Mouse (Mus musculus) midbrain, embryonic 11.5 days (tissue): ENCODE results near the gene Rab24. TPM values are rescaled to one million over a fixed set of nuclear protein-coding genes. Genes with fewer than 3 reads are reported as not detected.

Experiments used
- ATAC-seq: fragments of 200-750 bp; cut with Nextera tagmentation; 2 replicates; pipeline ENCODE4 v1.8.0; 2017; ENCODE audit warnings: moderate TSS enrichment, moderate library complexity; ENCODE audit not compliant: low FRiP score
- DNase-seq: peaks from one replicate; pipeline ENCODE4 v3.0.0; 2015; ENCODE audit warnings: low spot score; ENCODE audit errors: missing footprints
- H3K27ac ChIP-seq: fragments of 300-500 bp; sonication (generic); 2 replicates; pipeline ENCODE4 v1.5.1; 2014; ENCODE audit warnings: low read depth, low read length
- H3K27me3 ChIP-seq: fragments of 300-500 bp; sonication (generic); 2 replicates; pipeline ENCODE4 v1.6.1; 2014; ENCODE audit warnings: mild to moderate bottlenecking, low read length, moderate library complexity, mixed read lengths; ENCODE audit not compliant: control insufficient read depth, insufficient read depth
- H3K36me3 ChIP-seq: fragments of 300-500 bp; sonication (generic); 2 replicates; pipeline ENCODE4 v1.6.1; 2014; ENCODE audit warnings: mild to moderate bottlenecking, low read length, moderate library complexity, mixed read lengths; ENCODE audit not compliant: control insufficient read depth, insufficient read depth
- H3K4me1 ChIP-seq: fragments of 300-500 bp; sonication (generic); 2 replicates; pipeline ENCODE4 v1.6.1; 2014; ENCODE audit warnings: low read length; ENCODE audit not compliant: control insufficient read depth, insufficient read depth
- H3K4me2 ChIP-seq: fragments of 300-500 bp; sonication (generic); 2 replicates; pipeline ENCODE4 v1.6.1; 2014; ENCODE audit warnings: mild to moderate bottlenecking, moderate library complexity
- H3K4me3 ChIP-seq: fragments of 300-500 bp; sonication (generic); 2 replicates; pipeline ENCODE4 v1.5.1; 2014; ENCODE audit warnings: low read depth, low read length
- H3K9ac ChIP-seq: fragments of 300-500 bp; sonication (generic); 2 replicates; pipeline ENCODE4 v1.6.1; 2014; ENCODE audit warnings: low read length
- H3K9me3 ChIP-seq: fragments of 300-500 bp; sonication (generic); 2 replicates; pipeline ENCODE4 v1.6.1; 2016; ENCODE audit warnings: low read length; ENCODE audit not compliant: control insufficient read depth
- WGBS: fragments of 180-500 bp; shearing (Covaris S2); extraction: QIAGEN DNeasy Blood & Tissue Kit; methylation state at CpG from one replicate; pipeline ENCODE4 v1.1.7; 2014; 5-methylcytosine and 5-hydroxymethylcytosine counted together
- polyA plus RNA-seq: library from polyadenylated mRNA; unstranded; fragments of >200 nt; fragmentation: Nextera tagmentation; extraction: Ambion mirVana; gene quantifications from 2 replicates; pipeline ENCODE4 v1.2.1, GENCODE M21; 2014

Gene Rab24
- polyA plus RNA-seq, 1 experiment from 2014 or later, result 88.0 TPM

- WGBS, result 1% methylated on average over 31 of the region's 31 CpGs
- ATAC-seq, result no peak
- peak overlapping the region; percentile 89 for H3K4me3 ChIP-seq
- peaks cover 22% of the 10 kb centered on the region; the same call in 1 of the 2 replicates for H3K36me3 ChIP-seq
- peak overlapping the region; percentile 82 for H3K4me2 ChIP-seq
- peak overlapping the region; percentile 88 for H3K9ac ChIP-seq
- H3K27me3 ChIP-seq, result no peaks in the 10 kb centered on the region
- H3K27ac ChIP-seq, result no peak overlapping the region
- no peaks in the 10 kb centered on the region for H3K9me3 ChIP-seq
- peaks cover 21% of the 10 kb centered on the region for H3K4me1 ChIP-seq
- peak; percentile 90 for DNase-seq
Measured at GRCm38 (mm10) chr13:55322130-55322825, 532 bp upstream of the Rab24 start.

GRCm38 (mm10) chr13:55319931-55320533 is 1.7 kb downstream of the Rab24 start, which contains the start of gene Prelid1:
Prelid1 (plus strand) TSS chr13:55320500.
- Histone ChIP-seq H3K9ac (peak within 1 kb of the TSS; percentile 88), H3K27ac (no peak within 1 kb of the TSS), H3K9me3 (no peaks in the 10 kb centered on the region), H3K4me2 (peak within 1 kb of the TSS; percentile 82), H3K4me1 (peaks cover 21% of the 10 kb centered on the region), H3K27me3 (no peaks in the 10 kb centered on the region), H3K36me3 (peaks cover 17% of the 10 kb centered on the region; the same call in 1 of the 2 replicates), H3K4me3 (peak within 1 kb of the TSS; percentile 89)
- WGBS, result 81% methylated on average over 4 of the region's 4 CpGs
- DNase-seq (no peak), ATAC-seq (no peak)

- peaks cover 19% of the 10 kb centered on the region; the same call in 1 of the 2 replicates for H3K36me3 ChIP-seq
- H3K27me3 ChIP-seq, result no peaks in the 10 kb centered on the region
- H3K4me2 ChIP-seq, result no peak overlapping the region
- no peak overlapping the region for H3K4me3 ChIP-seq
- no peak overlapping the region for H3K27ac ChIP-seq
- ATAC-seq (no peak), DNase-seq (no peak)
- H3K4me1 ChIP-seq, result peaks cover 19% of the 10 kb centered on the region
- no peaks in the 10 kb centered on the region for H3K9me3 ChIP-seq
- WGBS, result 81% methylated on average over 3 of the region's 3 CpGs
- H3K9ac ChIP-seq, result no peak overlapping the region
Measured at GRCm38 (mm10) chr13:55318351-55318750, 3.4 kb downstream of the Rab24 start.

- DNase-seq (no peak), ATAC-seq (no peak)
- Histone ChIP-seq H3K27ac (no peak overlapping the region), H3K9me3 (no peaks in the 10 kb centered on the region), H3K4me1 (no peaks in the 10 kb centered on the region), H3K27me3 (no peaks in the 10 kb centered on the region), H3K9ac (no peak overlapping the region), H3K4me2 (no peak overlapping the region), H3K4me3 (no peak overlapping the region), H3K36me3 (peaks cover 28% of the 10 kb centered on the region)
- 83% methylated on average over 2 of the region's 2 CpGs for WGBS
Measured at GRCm38 (mm10) chr13:55314891-55315412, 6.8 kb downstream of the Rab24 start.

GRCm38 (mm10) chr13:55313051-55313450 is 8.7 kb downstream of the Rab24 start:
- no peak overlapping the region for H3K9ac ChIP-seq
- DNase-seq, result no peak
- no peak overlapping the region for H3K4me2 ChIP-seq
- H3K4me3 ChIP-seq, result no peak overlapping the region
- no peak overlapping the region for H3K27ac ChIP-seq
- H3K4me1 ChIP-seq, result no peaks in the 10 kb centered on the region
- no peak for ATAC-seq
- peaks cover 32% of the 10 kb centered on the region for H3K36me3 ChIP-seq
- no peaks in the 10 kb centered on the region for H3K27me3 ChIP-seq
- 92% methylated on average over 9 of the region's 9 CpGs for WGBS
- H3K9me3 ChIP-seq, result no peaks in the 10 kb centered on the region

GRCm38 (mm10) chr13:55312028-55312630 is 9.6 kb downstream of the Rab24 start:
- no peaks in the 10 kb centered on the region for H3K9me3 ChIP-seq
- WGBS, result 91% methylated on average over 8 of the region's 8 CpGs
- DNase-seq, result no peak
- no peak overlapping the region for H3K27ac ChIP-seq
- no peaks in the 10 kb centered on the region for H3K27me3 ChIP-seq
- no peak overlapping the region for H3K9ac ChIP-seq
- no peak overlapping the region for H3K4me2 ChIP-seq
- ATAC-seq, result no peak
- no peak overlapping the region for H3K4me3 ChIP-seq
- no peaks in the 10 kb centered on the region for H3K4me1 ChIP-seq
- peaks cover 37% of the 10 kb centered on the region for H3K36me3 ChIP-seq

- WGBS, result 93% methylated on average over 5 of the region's 5 CpGs
- ATAC-seq, result no peak
- Histone ChIP-seq H3K4me3 (no peak overlapping the region), H3K4me2 (no peak overlapping the region), H3K27ac (no peak overlapping the region), H3K36me3 (peaks cover 36% of the 10 kb centered on the region; the same call in 1 of the 2 replicates), H3K27me3 (no peaks in the 10 kb centered on the region), H3K9ac (no peak overlapping the region), H3K4me1 (no peaks in the 10 kb centered on the region), H3K9me3 (no peaks in the 10 kb centered on the region)
- DNase-seq, result no peak
Measured at GRCm38 (mm10) chr13:55300913-55301312, 20.8 kb downstream of the Rab24 start.

- no peaks in the 10 kb centered on the region for H3K27me3 ChIP-seq
- no peaks in the 10 kb centered on the region for H3K4me1 ChIP-seq
- DNase-seq, result no peak
- no peak overlapping the region for H3K9ac ChIP-seq
- ATAC-seq, result no peak
- no peak overlapping the region for H3K4me2 ChIP-seq
- WGBS, result 95% methylated on average over 1 of the region's 1 CpGs
- H3K9me3 ChIP-seq, result no peaks in the 10 kb centered on the region
- H3K36me3 ChIP-seq, result peaks cover 25% of the 10 kb centered on the region; the same call in 1 of the 2 replicates
- H3K27ac ChIP-seq, result no peak overlapping the region
- H3K4me3 ChIP-seq, result no peak overlapping the region
Measured at GRCm38 (mm10) chr13:55296760-55297159, 25.0 kb downstream of the Rab24 start.

- Histone ChIP-seq H3K27me3 (no peaks in the 10 kb centered on the region), H3K27ac (no peak overlapping the region), H3K9ac (no peak overlapping the region), H3K4me2 (no peak overlapping the region), H3K4me3 (no peak overlapping the region), H3K36me3 (peaks cover 22% of the 10 kb centered on the region), H3K9me3 (no peaks in the 10 kb centered on the region), H3K4me1 (no peaks in the 10 kb centered on the region)
- no peak for DNase-seq
- ATAC-seq, result no peak
- 91% methylated on average over 3 of the region's 3 CpGs for WGBS
Measured at GRCm38 (mm10) chr13:55288854-55289253, 32.9 kb downstream of the Rab24 start.
